21 mouse cellular contexts compared by ENCODE assay signal in the genomic region with DNA sequence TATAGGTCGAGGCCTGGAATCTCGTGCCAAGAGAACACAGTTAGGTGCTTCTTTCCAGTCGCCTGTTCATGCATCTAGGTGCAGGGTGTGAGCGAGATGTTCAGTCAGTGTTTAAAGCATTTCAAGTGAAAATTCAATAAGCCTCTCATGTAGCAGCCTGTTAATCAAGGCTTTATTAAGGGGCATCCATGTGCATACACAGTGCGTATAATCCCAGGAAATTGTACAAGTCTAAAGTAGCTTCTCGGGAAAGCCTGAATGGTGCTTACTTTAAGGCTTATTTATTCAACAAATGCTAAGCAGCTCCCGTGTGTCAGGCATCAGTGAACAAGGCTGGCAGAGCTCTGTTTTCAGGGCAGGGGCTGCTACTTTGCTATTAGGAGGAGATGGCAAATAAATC.
DNase-seq lines count a peak whose midpoint lies in the region; ATAC-seq and TF ChIP-seq lines count a peak whose summit lies in the region.
"Had no signal": no experiment of that assay in that cellular context is flagged by ENCODE, and none has a peak within 500 bp of the region (broad histone marks: within the 10 kb centered on the region; RNA-seq: fewer than 3 reads in every experiment).

No protein-coding gene starts in this region.

- no peaks in the 10 kb centered on the region for H3K9me3 ChIP-seq in forebrain, embryonic 13.5 days (replicated peaks)
- no peaks in the 10 kb centered on the region for H3K9me3 ChIP-seq in forebrain, embryonic 12.5 days
- no peaks in the 10 kb centered on the region for H3K9me3 ChIP-seq in forebrain, embryonic 16.5 days (ENCODE audit: control insufficient read depth, low read length)
- H3K9me3 ChIP-seq in forebrain, postnatal 0 days (ENCODE audit: low read length), result no peaks in the 10 kb centered on the region
- no peaks in the 10 kb centered on the region for H3K9me3 ChIP-seq in midbrain, embryonic 13.5 days
- H3K9me3 ChIP-seq in midbrain, embryonic 11.5 days (ENCODE audit: control insufficient read depth, low read length), result no peaks in the 10 kb centered on the region
- H3K9me3 ChIP-seq: heart, embryonic 10.5 days; heart, embryonic 13.5 days; hindbrain, embryonic 12.5 days; hindbrain, embryonic 15.5 days had no signal

- 14% methylated on average over 7 of the region's 7 CpGs for WGBS in forebrain, embryonic 13.5 days
- 28% methylated on average over 7 of the region's 7 CpGs for WGBS in forebrain, embryonic 12.5 days
- 16% methylated on average over 7 of the region's 7 CpGs for WGBS in forebrain, embryonic 16.5 days
- 18% methylated on average over 7 of the region's 7 CpGs for WGBS in forebrain, postnatal 0 days
- 33% methylated on average over 7 of the region's 7 CpGs for WGBS in midbrain, embryonic 13.5 days
- WGBS in midbrain, embryonic 11.5 days, result 38% methylated on average over 7 of the region's 7 CpGs

- H3K4me3 ChIP-seq in forebrain, embryonic 13.5 days, result no peak overlapping the region
- no peak overlapping the region for H3K4me3 ChIP-seq in forebrain, embryonic 12.5 days (replicated peaks)
- H3K4me3 ChIP-seq in forebrain, embryonic 16.5 days (replicated peaks; ENCODE audit: low read length), result no peak overlapping the region
- H3K4me3 ChIP-seq in forebrain, postnatal 0 days (ENCODE audit: low read depth, low read length), result no peak overlapping the region
- no peak overlapping the region for H3K4me3 ChIP-seq in midbrain, embryonic 13.5 days (replicated peaks)
- no peak overlapping the region for H3K4me3 ChIP-seq in midbrain, embryonic 11.5 days (ENCODE audit: low read depth, low read length)
- H3K4me3 ChIP-seq: heart, adult 2 months; heart, embryonic 10.5 days; heart, embryonic 13.5 days; hindbrain, embryonic 12.5 days; hindbrain, embryonic 15.5 days had no signal

- DNase-seq in forebrain, postnatal 0 days, result no peak
- no peak for DNase-seq in midbrain, embryonic 11.5 days (ENCODE audit: low spot score, missing footprints)
- peak; percentile 32 for DNase-seq in retina, postnatal 1 day
- no peak for DNase-seq in retina, embryonic 14.5 days (ENCODE audit: low spot score)
- DNase-seq: adrenal gland, adult 8-10 months; adrenal gland, postnatal 25 days; cerebellum, adult 18-20 months; cerebellum, adult 9-10 months; cerebellum, postnatal 14 days; gastrocnemius, postnatal 25 days; heart, adult 2 months; heart, postnatal 14 days had no signal

- H3K27ac ChIP-seq in forebrain, embryonic 13.5 days, result no peak overlapping the region
- no peak overlapping the region for H3K27ac ChIP-seq in forebrain, embryonic 12.5 days
- H3K27ac ChIP-seq in forebrain, embryonic 16.5 days (ENCODE audit: low read length), result no peak overlapping the region
- H3K27ac ChIP-seq in forebrain, postnatal 0 days (ENCODE audit: low read depth, low read length), result no peak overlapping the region
- H3K27ac ChIP-seq in midbrain, embryonic 13.5 days, result no peak overlapping the region
- no peak overlapping the region for H3K27ac ChIP-seq in midbrain, embryonic 11.5 days (ENCODE audit: low read depth, low read length)
- H3K27ac ChIP-seq: heart, adult 2 months; heart, embryonic 10.5 days; heart, embryonic 13.5 days; hindbrain, embryonic 12.5 days; hindbrain, embryonic 15.5 days had no signal

- H3K4me1 ChIP-seq in forebrain, embryonic 13.5 days, result peaks cover 19% of the 10 kb centered on the region
- H3K4me1 ChIP-seq in forebrain, embryonic 12.5 days, result peaks cover 10% of the 10 kb centered on the region
- H3K4me1 ChIP-seq in forebrain, embryonic 16.5 days (replicated peaks; ENCODE audit: control insufficient read depth, insufficient read depth, low read length), result no peaks in the 10 kb centered on the region
- no peaks in the 10 kb centered on the region for H3K4me1 ChIP-seq in forebrain, postnatal 0 days (ENCODE audit: insufficient read depth)
- peaks cover 9% of the 10 kb centered on the region; the same call in 1 of the 2 replicates for H3K4me1 ChIP-seq in midbrain, embryonic 13.5 days (replicated peaks)
- peaks cover 5% of the 10 kb centered on the region; the same call in 1 of the 2 replicates for H3K4me1 ChIP-seq in midbrain, embryonic 11.5 days (ENCODE audit: control insufficient read depth, insufficient read depth, low read length)

- no peak overlapping the region for H3K4me2 ChIP-seq in forebrain, embryonic 13.5 days
- no peak overlapping the region for H3K4me2 ChIP-seq in forebrain, embryonic 12.5 days
- no peak overlapping the region for H3K4me2 ChIP-seq in forebrain, embryonic 16.5 days (ENCODE audit: low read length)
- no peak overlapping the region for H3K4me2 ChIP-seq in forebrain, postnatal 0 days (ENCODE audit: low read depth)
- no peak overlapping the region for H3K4me2 ChIP-seq in midbrain, embryonic 13.5 days (replicated peaks)
- no peak overlapping the region for H3K4me2 ChIP-seq in midbrain, embryonic 11.5 days
- H3K4me2 ChIP-seq: heart, embryonic 13.5 days; hindbrain, embryonic 12.5 days; hindbrain, embryonic 15.5 days had no signal

- 0 out of 2 replicates have a peak, but pooled peaks have one; percentile 38 for ATAC-seq in forebrain, embryonic 13.5 days
- no peak for ATAC-seq in forebrain, embryonic 12.5 days (ENCODE audit: low FRiP score)
- 0 out of 2 replicates have a peak, but pooled peaks have one; percentile 28 for ATAC-seq in forebrain, embryonic 16.5 days
- no peak for ATAC-seq in forebrain, postnatal 0 days
- 0 out of 2 replicates have a peak, but pooled peaks have one; percentile 45 for ATAC-seq in midbrain, embryonic 13.5 days
- ATAC-seq in midbrain, embryonic 11.5 days (ENCODE audit: low FRiP score), result no peak
- ATAC-seq: activated CD4-positive, CD25-positive, alpha-beta regulatory T cell, adult 4 months had no signal

- no peaks in the 10 kb centered on the region for H3K36me3 ChIP-seq in forebrain, embryonic 13.5 days (ENCODE audit: poor library complexity, severe bottlenecking)
- H3K36me3 ChIP-seq in forebrain, embryonic 12.5 days (replicated peaks), result no peaks in the 10 kb centered on the region
- no peaks in the 10 kb centered on the region for H3K36me3 ChIP-seq in forebrain, embryonic 16.5 days (ENCODE audit: control insufficient read depth, insufficient read depth)
- H3K36me3 ChIP-seq in forebrain, postnatal 0 days (ENCODE audit: insufficient read depth), result no peaks in the 10 kb centered on the region
- no peaks in the 10 kb centered on the region for H3K36me3 ChIP-seq in midbrain, embryonic 13.5 days
- H3K36me3 ChIP-seq in midbrain, embryonic 11.5 days (ENCODE audit: control insufficient read depth, insufficient read depth, low read length), result no peaks in the 10 kb centered on the region
- H3K36me3 ChIP-seq: heart, embryonic 10.5 days; heart, embryonic 13.5 days; hindbrain, embryonic 12.5 days; hindbrain, embryonic 15.5 days had no signal

- TF ChIP-seq CTCF in forebrain, postnatal 0 days (IDR thresholded peaks at IDR 0.05; ENCODE audit: low read depth), result no peak

- H3K9ac ChIP-seq in forebrain, embryonic 13.5 days, result no peak overlapping the region
- H3K9ac ChIP-seq in forebrain, embryonic 12.5 days, result no peak overlapping the region
- no peak overlapping the region for H3K9ac ChIP-seq in forebrain, embryonic 16.5 days (replicated peaks; ENCODE audit: low read depth, low read length)
- H3K9ac ChIP-seq in forebrain, postnatal 0 days, result no peak overlapping the region
- H3K9ac ChIP-seq in midbrain, embryonic 13.5 days (replicated peaks), result no peak overlapping the region
- no peak overlapping the region for H3K9ac ChIP-seq in midbrain, embryonic 11.5 days (ENCODE audit: low read length)
- H3K9ac ChIP-seq: heart, embryonic 13.5 days; hindbrain, embryonic 12.5 days; hindbrain, embryonic 15.5 days had no signal

- peaks cover 3% of the 10 kb centered on the region; the same call in 1 of the 2 replicates for H3K27me3 ChIP-seq in forebrain, embryonic 13.5 days
- H3K27me3 ChIP-seq in forebrain, embryonic 12.5 days, result 0 out of 2 replicates have a peak, but pooled peaks cover 8% of the 10 kb centered on the region
- no peaks in the 10 kb centered on the region for H3K27me3 ChIP-seq in forebrain, embryonic 16.5 days (replicated peaks; ENCODE audit: control insufficient read depth, insufficient read depth, low read length)
- H3K27me3 ChIP-seq in forebrain, postnatal 0 days (ENCODE audit: insufficient read depth, low read length), result no peaks in the 10 kb centered on the region; the same call in 1 of the 2 replicates
- H3K27me3 ChIP-seq in midbrain, embryonic 13.5 days, result peaks cover 2% of the 10 kb centered on the region; the same call in 1 of the 2 replicates
- H3K27me3 ChIP-seq in midbrain, embryonic 11.5 days (ENCODE audit: control insufficient read depth, insufficient read depth, low read length), result no peaks in the 10 kb centered on the region
- H3K27me3 ChIP-seq: heart, embryonic 13.5 days; hindbrain, embryonic 12.5 days; hindbrain, embryonic 15.5 days had no signal

Comparison
In these comparisons a context has a peak if more than half of its experiments do, and no peak if none do; other contexts are left out.
1. ATAC-seq: peak in forebrain, embryonic 13.5 days (single experiment), forebrain, embryonic 16.5 days (single experiment) and midbrain, embryonic 13.5 days (single experiment); none in forebrain, embryonic 12.5 days (single experiment), forebrain, postnatal 0 days (single experiment) and midbrain, embryonic 11.5 days (single experiment).